Mouse (Mus musculus): Measurements from ENCODE around the gene Ccnb1ip1. TPM values are rescaled to one million over a fixed set of nuclear protein-coding genes. Genes with fewer than 3 reads are reported as not detected.

Gene Ccnb1ip1
- polyA plus RNA-seq (2012; rRNA removed): not detected in 2 replicates

DNA sequence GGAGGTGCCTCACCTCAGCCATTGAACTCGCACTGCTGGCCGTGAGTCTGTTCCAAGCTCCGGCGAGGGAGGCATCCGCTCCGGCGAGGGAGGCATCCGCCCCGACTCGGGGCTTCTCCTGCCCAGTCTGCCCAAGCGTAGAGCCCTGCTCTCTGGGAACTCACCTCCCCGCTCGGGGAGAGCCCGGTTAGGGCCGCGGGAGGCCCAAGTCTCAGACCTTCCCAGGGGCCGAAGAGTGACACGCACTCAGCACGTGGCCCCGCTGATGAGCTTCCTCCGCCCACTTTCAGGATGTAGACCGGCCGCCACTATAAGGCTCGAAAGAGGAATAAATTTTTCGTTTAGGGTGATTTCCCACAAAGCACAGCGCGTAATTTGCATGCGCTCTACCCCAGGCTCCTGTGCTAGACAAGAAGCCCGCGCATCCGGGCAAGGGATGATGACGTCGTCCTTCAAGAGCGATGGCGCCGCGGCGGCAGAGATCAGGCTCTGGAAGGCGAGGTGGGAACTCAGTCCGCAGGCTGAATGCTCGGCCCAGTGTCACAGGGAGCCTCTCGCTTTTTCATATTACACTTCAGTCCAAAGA lies at the start of gene Ccnb1ip1, which contains the start of gene Parp2:
Ccnb1ip1 (minus strand) TSS at position 246 of the 586 bp plus-strand sequence.
Parp2 (plus strand) TSS at position 355 of the 586 bp plus-strand sequence.

DNA sequence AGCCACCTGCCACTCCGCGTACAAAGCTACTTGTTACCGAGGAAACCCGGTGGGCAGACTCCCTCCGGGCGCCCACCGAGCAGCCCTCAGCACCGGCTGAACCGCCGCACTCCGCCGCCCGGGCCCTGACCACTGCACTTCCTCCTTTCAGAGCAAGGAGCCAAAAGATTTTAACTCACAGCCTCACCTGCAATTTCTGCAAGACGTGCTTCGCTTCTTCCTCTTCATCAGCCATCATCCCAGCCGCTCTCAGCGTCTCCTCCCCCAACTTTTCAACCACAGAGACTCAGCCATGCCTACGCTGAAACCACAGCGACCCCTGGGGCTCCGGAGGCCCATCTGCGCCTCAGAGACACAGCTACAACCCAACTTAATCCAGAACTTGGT lies 22.3 kb downstream of the Ccnb1ip1 start, which contains the start of gene Ttc5:
Ttc5 (minus strand) TSS at position 269 of the 387 bp plus-strand sequence.

DNA sequence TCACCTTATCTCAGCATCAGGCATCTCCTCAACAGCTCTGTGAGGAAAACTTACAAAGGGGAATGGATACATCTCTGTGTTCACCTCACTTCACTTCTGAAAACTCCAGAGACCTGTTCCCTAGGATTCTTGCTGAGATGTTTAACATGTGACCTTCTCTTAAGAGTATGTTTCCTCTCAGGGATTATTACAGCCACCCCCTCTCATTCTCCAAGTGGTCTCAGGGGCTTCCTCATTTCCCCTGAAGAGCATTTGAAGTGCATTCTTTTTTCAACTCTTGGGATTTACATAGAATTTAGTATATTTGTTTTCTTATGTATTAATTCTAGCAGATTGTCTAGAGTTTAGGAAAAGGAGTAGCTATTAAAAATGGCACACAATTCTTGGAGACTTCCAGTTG lies 62.5 kb downstream of the Ccnb1ip1 start, which contains the start of gene Olfr749:
Olfr749 (minus strand) TSS at position 101 of the 400 bp plus-strand sequence.

Other genes with a start within 250 kb of the Ccnb1ip1 start
- not detected in 2 replicates for gene Olfr744, start 192.9 kb downstream of the Ccnb1ip1 start, polyA plus RNA-seq (2012; rRNA removed)
- gene Olfr745, start 168.3 kb downstream of the Ccnb1ip1 start, polyA plus RNA-seq (2012; rRNA removed): not detected in 2 replicates
- gene Olfr746, start 160.6 kb downstream of the Ccnb1ip1 start, polyA plus RNA-seq (2012; rRNA removed): not detected in 2 replicates
- not detected in 2 replicates for gene Olfr747, start 114.5 kb downstream of the Ccnb1ip1 start, polyA plus RNA-seq (2012; rRNA removed)
- gene Olfr748, start 100.4 kb downstream of the Ccnb1ip1 start, polyA plus RNA-seq (2012; rRNA removed): not detected in 2 replicates
- gene Olfr749, start 62.6 kb downstream of the Ccnb1ip1 start, polyA plus RNA-seq (2012; rRNA removed): not detected in 2 replicates
- 15.8 and 17.7 TPM in 2 replicates for gene Ttc5, start 22.2 kb downstream of the Ccnb1ip1 start, polyA plus RNA-seq (2012; rRNA removed)
- 26.4 and 32.7 TPM in 2 replicates for gene Parp2, start 109 bp upstream of the Ccnb1ip1 start, polyA plus RNA-seq (2012; rRNA removed)
- 5.7 and 6.0 TPM in 2 replicates for gene Tep1, start 62.8 kb upstream of the Ccnb1ip1 start, polyA plus RNA-seq (2012; rRNA removed)
- 0.11 and 0.28 TPM in 2 replicates for gene Klhl33, start 89.8 kb upstream of the Ccnb1ip1 start, polyA plus RNA-seq (2012; rRNA removed)
- 40.4 and 47.9 TPM in 2 replicates for gene Osgep, start 117.2 kb upstream of the Ccnb1ip1 start, polyA plus RNA-seq (2012; rRNA removed)
- 44.1 and 50.6 TPM in 2 replicates for gene Apex1, start 117.2 kb upstream of the Ccnb1ip1 start, polyA plus RNA-seq (2012; rRNA removed)
- gene Pip4p1, start 123.1 kb upstream of the Ccnb1ip1 start, polyA plus RNA-seq (2012; rRNA removed): 35.0 and 41.2 TPM in 2 replicates
- gene Pnp, start 123.3 kb upstream of the Ccnb1ip1 start, polyA plus RNA-seq (2012; rRNA removed): 121 and 139 TPM in 2 replicates
- gene Gm49342, start 136.8 kb upstream of the Ccnb1ip1 start, polyA plus RNA-seq (2012; rRNA removed): 103 and 127 TPM in 2 replicates
- 6.7 and 8.1 TPM in 2 replicates for gene Pnp2, start 148.3 kb upstream of the Ccnb1ip1 start, polyA plus RNA-seq (2012; rRNA removed)
- 0.02 and 0.05 TPM in 2 replicates for gene Rnase10, start 200.0 kb upstream of the Ccnb1ip1 start, polyA plus RNA-seq (2012; rRNA removed)
- gene Rnase9, start 234.1 kb upstream of the Ccnb1ip1 start, polyA plus RNA-seq (2012; rRNA removed): not detected in 2 replicates
- gene Rnase11, start 242.4 kb upstream of the Ccnb1ip1 start, polyA plus RNA-seq (2012; rRNA removed): 0.06 TPM in 1 of 2 replicates, not detected in the other
- 1.3 and 1.7 TPM in 2 replicates for gene Rnase12, start 249.9 kb upstream of the Ccnb1ip1 start, polyA plus RNA-seq (2012; rRNA removed)